Mouse (Mus musculus) heart, postnatal 4 days (tissue): Measurements from ENCODE around the gene 1700018G05Rik. TPM values are rescaled to one million over a fixed set of nuclear protein-coding genes. Genes with fewer than 3 reads are reported as not detected.
"Not testable (repeated sequence)": the region's sequence is repeated elsewhere in the genome, so short reads cannot be mapped to it uniquely, and the experiment has no call there.

ENCODE experiments used
- DNase-seq: peaks from one replicate; pipeline ENCODE4 v3.0.0; 2021
- total RNA-seq, 2 experiments: library from RNA; stranded (reverse); gene quantifications; 2 replicates each; pipeline ENCODE4 v1.2.3; 2021

Gene 1700018G05Rik
- not detected for total RNA-seq

DNA sequence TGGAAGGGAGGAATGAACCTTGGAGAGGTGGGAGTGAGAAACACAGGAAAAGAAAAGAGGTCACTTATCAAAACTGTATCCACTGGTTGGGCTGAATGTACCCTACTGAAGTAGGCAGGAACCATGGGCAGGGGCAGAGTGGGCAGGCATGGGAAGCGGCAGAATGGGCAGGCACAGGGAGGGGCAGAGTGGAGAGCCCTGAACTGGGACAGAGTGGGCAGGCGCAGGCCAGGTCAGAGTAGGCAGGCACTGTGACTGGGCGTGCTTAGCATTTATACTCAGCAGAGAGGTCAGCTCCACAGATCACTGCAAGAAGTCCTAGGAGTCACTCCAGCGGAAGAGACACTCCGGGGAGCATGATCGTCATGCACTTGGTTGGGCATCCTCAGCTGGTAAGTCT lies at the start of gene 1700018G05Rik:
Gene 1700018G05Rik, plus strand, starts transcription at position 301 of the 400 bp plus-strand sequence.
- DNase-seq: not testable (repeated sequence)

DNA sequence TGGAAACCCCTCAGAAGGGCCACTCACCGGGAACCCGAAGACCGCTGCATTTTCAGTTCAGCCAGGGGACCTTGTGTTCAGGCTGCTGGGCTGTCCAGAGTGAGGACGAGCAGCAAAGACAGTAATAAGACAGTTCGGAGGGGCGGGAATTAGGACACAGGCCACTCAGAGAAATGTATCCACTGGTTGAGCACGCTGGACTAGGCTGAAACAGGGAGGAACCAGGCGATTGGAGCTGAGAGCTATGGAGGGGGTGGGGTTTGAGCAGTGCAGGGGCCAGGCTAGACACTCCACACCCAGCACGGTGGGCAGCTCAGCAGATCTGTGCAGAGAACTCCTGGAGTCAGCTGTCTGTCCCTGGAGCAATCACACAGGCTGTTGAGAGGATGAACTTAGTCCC lies 19.6 kb upstream of the 1700018G05Rik start, which contains the start of the genes Dmrtc1a and 1700011M02Rik:
Gene Dmrtc1a, minus strand, starts transcription at position 101 of the 400 bp plus-strand sequence.
Gene 1700011M02Rik, plus strand, starts transcription at position 319 of the 400 bp plus-strand sequence.
- DNase-seq: not testable (repeated sequence)

DNA sequence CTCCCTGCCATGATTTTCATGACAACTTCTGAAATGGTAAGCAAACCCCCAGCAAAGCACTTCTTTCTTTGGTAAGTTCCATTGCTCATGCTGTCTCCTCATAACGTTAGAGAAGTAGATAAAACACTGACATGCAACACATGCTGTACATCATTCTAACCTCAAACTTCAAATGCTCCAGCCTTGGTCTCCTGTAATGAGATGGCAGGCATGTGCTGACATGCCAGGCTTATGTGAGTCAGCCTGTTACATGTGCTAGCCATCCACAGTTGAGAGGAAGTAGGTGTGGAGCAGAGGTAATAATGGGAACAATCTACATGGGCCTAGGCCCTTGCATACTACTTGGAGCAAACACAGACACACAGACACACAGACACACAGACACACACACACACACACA lies 13.3 kb upstream of the 1700018G05Rik start:
- DNase-seq: not testable (repeated sequence)

DNA sequence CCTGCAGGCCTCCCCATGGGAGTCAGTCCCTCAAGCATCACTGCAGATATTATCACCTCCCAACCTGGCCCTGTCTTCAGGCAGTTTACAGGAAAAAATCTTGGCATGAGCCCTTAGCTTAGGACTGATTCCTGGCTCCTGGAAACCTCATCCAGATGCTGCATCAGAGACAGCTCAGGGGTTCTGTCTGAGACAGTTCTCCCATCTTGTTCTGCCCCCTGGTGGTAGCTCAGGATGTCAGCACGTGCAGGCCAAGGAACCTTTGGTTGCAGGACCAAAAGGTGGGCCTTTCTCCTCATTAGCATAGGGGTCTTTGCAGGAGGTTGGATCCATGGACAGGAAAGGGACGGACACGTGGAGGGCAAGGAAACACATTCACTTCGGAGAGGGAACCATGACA lies 1.5 kb upstream of the 1700018G05Rik start:
- peak; percentile 50 for DNase-seq

DNA sequence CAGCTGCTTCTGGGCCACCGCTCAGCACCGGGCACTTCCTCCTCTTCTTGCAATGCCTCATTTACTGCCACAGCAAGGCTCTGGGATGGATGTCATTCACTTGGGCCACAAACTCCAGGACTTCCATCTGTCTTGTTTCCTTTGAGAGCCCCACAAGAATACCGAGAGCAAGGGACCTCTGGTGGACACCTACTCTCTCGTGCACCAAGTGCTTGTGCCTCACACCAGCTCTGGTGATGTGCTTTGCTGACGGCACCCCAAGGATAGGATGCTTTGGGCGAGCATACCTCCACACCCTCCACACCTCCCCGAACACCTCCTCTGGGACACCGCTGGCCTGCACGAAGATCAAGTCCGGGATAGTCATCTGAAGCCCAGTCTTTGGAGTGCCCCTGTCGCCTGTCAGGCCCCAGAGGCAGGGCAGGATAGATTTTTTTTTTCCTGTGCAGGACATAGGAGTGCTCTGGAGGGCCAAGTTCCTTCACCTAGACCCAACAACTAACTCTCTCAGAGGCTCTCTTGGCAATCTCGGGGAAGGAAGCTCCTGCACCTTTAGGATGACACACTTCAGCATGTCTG lies 4.9 kb downstream of the 1700018G05Rik start:
- no peak for DNase-seq

DNA sequence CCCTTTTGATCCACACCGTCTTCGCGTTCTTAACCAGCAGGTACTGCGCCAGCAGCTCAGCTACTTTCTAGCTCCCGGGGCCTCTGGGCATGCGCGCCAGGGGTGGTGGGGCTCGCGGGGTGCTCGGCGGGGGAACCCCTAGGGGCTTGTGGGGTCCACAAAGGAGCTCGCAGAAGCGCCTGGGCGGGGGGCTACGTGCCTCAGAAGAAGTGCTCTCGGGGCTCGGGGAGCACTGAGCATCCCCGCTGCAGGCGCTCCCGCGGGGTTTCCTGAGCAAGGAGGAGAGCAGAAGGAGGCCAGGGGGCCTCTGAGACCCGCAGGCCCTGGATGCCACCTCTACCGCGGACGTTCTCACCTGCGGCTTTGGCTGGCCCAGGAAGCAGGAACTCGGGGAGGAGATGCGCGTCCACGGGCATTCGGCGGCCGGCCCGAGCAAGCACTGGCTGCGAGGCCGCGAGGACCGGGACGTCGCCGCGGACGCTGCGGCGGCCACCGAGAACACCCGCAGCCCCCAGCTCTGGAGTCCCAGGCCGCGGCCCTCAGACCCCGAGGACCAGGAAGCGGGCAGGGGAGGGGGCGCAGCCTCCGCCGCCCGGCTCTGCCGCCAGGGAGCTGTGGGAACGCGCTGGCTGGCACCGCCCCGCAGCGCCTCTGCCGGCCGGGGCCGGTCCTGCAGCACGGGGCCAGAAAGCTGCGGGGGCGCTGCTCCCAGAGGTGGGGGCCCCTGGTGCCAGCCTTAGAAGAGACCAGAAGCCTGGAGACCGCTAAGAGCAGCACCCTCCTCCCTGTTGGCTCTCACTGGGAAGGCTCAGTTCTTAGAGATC lies 5.6 kb downstream of the 1700018G05Rik start:
- peak; percentile 33 for DNase-seq

DNA sequence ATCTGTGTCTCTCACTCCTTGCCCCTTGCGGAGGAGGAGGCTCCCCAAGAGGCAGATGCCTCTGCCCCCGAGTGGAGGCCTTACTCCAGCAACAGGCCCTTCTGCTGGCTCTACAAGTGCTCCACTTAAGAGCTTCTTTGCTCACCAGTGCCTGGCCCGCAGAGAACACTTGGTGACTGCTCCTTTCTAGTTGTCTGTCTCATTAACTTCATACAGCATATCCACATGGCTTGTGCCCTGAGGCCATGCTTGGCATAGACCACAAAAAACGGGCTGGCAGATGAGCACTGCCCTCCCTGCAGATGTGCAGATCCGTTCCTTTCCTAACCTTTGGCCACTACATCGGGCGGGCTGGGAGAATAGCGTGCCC lies 6.2 kb downstream of the 1700018G05Rik start:
- no peak for DNase-seq

DNA sequence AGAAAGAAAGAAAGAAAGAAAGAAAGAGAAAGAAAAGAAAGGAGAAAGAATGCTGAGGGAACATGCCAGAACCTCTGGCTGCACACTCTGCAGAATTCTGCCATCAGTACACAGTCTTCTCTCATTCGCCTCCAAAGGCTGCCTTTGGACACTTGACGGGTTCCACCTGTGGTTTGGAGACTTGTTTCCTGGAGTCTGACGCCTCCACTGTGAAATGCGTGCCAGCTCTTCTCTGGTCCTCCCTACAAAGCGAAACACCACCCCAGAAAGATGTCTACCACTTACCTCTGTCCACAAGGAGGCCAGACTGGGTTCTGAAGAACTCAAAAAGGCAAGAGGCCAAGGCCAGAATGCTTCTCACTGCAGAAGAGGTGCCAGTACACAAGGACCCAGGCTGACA lies 8.6 kb downstream of the 1700018G05Rik start:
- no peak for DNase-seq

DNA sequence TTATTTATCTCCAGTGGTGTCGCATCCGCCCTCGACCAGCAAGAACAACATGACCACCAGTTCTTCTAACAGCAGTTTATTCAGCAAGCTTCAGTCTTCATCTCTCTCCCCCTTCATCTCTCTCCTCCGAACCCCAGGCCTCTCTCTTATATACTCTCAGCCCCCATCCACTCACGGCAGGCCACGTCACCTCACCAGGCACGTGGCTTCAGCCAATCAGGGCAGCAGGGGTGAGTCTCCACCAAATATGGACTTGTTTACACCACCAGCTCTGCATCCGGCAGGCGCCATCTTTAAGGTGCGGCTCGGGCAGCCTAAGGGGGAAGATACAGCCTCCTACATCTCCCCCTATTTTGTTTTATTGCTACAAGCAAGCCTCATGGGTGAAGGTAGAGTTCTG lies 22.0 kb downstream of the 1700018G05Rik start:
- not testable (repeated sequence) for DNase-seq

DNA sequence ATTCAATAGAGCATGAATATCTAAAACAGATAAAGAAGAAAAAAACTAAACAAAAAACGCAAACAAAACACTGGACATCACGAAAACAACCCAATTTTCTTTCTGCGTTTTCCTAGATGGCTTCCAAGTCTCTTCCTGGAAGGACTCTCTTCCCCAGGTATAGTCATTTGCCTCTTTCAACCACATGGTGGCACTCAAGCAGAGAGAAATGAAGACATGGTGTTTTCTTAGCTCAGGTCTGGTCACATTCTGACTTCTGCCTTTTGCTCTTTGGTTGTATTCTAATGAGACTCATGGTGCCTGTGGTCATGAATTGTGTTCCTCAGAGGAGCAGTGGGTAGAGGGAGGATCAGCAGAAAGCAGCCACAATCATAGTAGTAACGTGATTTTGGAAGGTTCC lies 30.7 kb downstream of the 1700018G05Rik start:
- peak; percentile 19 for DNase-seq

DNA sequence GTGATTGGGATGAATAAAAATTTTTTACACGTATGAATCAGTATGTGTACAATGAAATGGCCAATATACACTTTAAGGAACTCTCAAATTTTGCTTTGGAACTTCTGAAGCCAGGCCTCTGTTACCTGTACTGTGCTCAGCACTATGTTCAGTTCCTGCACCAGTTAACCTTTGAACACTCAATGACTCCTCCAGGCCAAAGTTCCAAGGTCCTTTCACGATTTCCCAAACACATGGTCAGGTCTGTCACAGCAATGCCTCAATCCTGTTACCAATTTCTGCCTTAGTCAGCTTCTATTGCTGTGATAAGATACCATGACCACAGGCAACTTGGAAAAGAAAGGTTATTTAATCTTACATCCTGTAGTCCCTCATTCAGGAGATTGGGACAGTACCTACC lies 32.4 kb downstream of the 1700018G05Rik start:
- DNase-seq: no peak

Other genes with a start within 250 kb of the 1700018G05Rik start
- gene Gm3880, start 241.4 kb upstream of the 1700018G05Rik start, total RNA-seq: not detected
- gene Gm9112, start 220.7 kb upstream of the 1700018G05Rik start, total RNA-seq: not detected
- not detected for gene Dmrtc1b, start 220.5 kb upstream of the 1700018G05Rik start, total RNA-seq
- gene Dmrtc1c1, start 125.4 kb upstream of the 1700018G05Rik start, total RNA-seq: not detected
- gene Dmrtc1c2, start 73.8 kb upstream of the 1700018G05Rik start, total RNA-seq: not detected
- gene 1700031F05Rik, start 60.4 kb upstream of the 1700018G05Rik start, total RNA-seq: not detected
- gene Dmrtc1a, start 19.7 kb upstream of the 1700018G05Rik start, total RNA-seq: under 1 TPM in 1 of 2 experiments, not detected in 1; 0.31 TPM
- not detected for gene 1700011M02Rik, start 19.5 kb upstream of the 1700018G05Rik start, total RNA-seq